Mouse (Mus musculus): ENCODE data around the gene Gm21294.
"Not testable (repeated sequence)": the region's sequence is repeated elsewhere in the genome, so short reads cannot be mapped to it uniquely, and the experiment has no call there.

Gene Gm21294

DNA sequence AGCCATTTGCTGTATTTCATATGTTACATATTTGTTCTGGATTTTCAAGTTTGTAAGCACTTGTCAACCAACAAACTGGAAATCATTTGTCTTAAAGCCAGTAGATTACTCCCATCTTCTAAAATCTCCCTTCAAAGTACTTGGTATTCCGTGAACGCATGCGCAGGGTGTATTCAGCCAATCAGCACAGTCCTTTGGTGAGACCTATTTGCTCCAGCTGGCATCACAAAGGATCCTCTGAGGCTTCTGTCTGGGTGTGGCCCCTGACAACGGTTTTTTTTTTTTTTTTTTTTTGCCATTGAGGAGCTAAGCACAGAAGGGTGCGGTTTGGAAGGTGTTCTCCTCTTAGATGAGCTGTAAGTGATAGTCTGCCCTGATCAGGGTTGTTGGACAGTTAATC lies at the start of gene Gm21294:
Gm21294 (plus strand) TSS at position 301 of the 400 bp plus-strand sequence.
- not testable (repeated sequence) for DNase-seq (ENCODE audit: low spot score)

DNA sequence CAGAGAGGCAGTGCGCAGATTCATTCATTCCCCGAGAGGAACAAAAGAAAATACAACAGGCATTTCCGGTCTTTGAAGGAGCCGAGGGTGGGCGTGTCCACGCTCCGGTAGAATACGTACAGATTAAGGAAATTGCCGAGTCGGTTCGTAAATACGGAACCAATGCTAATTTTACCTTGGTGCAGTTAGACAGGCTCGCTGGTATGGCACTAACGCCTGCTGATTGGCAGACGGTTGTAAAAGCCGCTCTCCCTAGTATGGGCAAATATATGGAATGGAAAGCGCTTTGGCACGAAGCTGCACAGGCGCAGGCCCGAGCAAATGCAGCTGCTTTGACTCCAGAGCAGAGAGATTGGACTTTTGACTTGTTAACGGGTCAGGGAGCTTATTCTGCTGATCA lies 73.6 kb downstream of the Gm21294 start:
- DNase-seq (ENCODE audit: low spot score): not testable (repeated sequence)
